Mouse (Mus musculus): Measurements from ENCODE around the gene Odf2.

Gene Odf2

GRCm38 (mm10) chr2:29934906-29935599, 46.0 kb downstream of the Odf2 start, which contains the start of gene Gle1:
TSS of gene Gle1 (plus strand) at chr2:29935426.
- DNase-seq (ENCODE audit: low spot score): peak; percentile 95

- DNase-seq (ENCODE audit: low spot score): no peak
These were observed 51.1 kb downstream of the Odf2 start for GRCm38 (mm10) chr2:29940073-29940472.

GRCm38 (mm10) chr2:29940826-29941225, 51.8 kb downstream of the Odf2 start:
- DNase-seq (ENCODE audit: low spot score): no peak

GRCm38 (mm10) chr2:29944723-29945122, 55.7 kb downstream of the Odf2 start:
- peak; percentile 38 for DNase-seq (ENCODE audit: low spot score)

- DNase-seq (ENCODE audit: low spot score): no peak
These were observed 59.9 kb downstream of the Odf2 start for GRCm38 (mm10) chr2:29948896-29949295.

- no peak for DNase-seq (ENCODE audit: low spot score)
These were observed 72.2 kb downstream of the Odf2 start for GRCm38 (mm10) chr2:29961246-29961645.

GRCm38 (mm10) chr2:29964354-29965249, 75.6 kb downstream of the Odf2 start:
- DNase-seq (ENCODE audit: low spot score): peak; percentile 15

GRCm38 (mm10) chr2:29965250-29965843, 76.3 kb downstream of the Odf2 start, which contains the start of gene Sptan1:
TSS of gene Sptan1 (plus strand) at chr2:29965560.
- DNase-seq (ENCODE audit: low spot score): peak; percentile 97

- peak; percentile 46 for DNase-seq (ENCODE audit: low spot score)
These were observed 76.9 kb downstream of the Odf2 start for GRCm38 (mm10) chr2:29965906-29966305.

- DNase-seq (ENCODE audit: low spot score): peak; percentile 28
These were observed 77.8 kb downstream of the Odf2 start for GRCm38 (mm10) chr2:29966826-29967225.

GRCm38 (mm10) chr2:29967768-29968167, 78.7 kb downstream of the Odf2 start:
- peak; percentile 18 for DNase-seq (ENCODE audit: low spot score)

GRCm38 (mm10) chr2:29968638-29969037, 79.6 kb downstream of the Odf2 start:
- DNase-seq (ENCODE audit: low spot score): no peak

GRCm38 (mm10) chr2:29971838-29972635, 83.0 kb downstream of the Odf2 start:
- no peak for DNase-seq (ENCODE audit: low spot score)

GRCm38 (mm10) chr2:29973525-29973924, 84.5 kb downstream of the Odf2 start:
- DNase-seq (ENCODE audit: low spot score): no peak

- DNase-seq (ENCODE audit: low spot score): peak; percentile 73
These were observed 88.3 kb downstream of the Odf2 start for GRCm38 (mm10) chr2:29977307-29977706.

- DNase-seq (ENCODE audit: low spot score): no peak
These were observed 91.6 kb downstream of the Odf2 start for GRCm38 (mm10) chr2:29980661-29981060.
